Mouse (Mus musculus) small intestine, adult 2 months (tissue): ENCODE data around the gene Nhlrc4.

Experiments used
- CTCF ChIP-seq: fragments of 200-500 bp; IDR thresholded peaks from 2 replicates; pipeline ENCODE4 v1.5.1; 2012; ENCODE audit warnings: low read depth, mild to moderate bottlenecking, control low read depth, inconsistent platforms, low read length, moderate library complexity, mixed read lengths; ENCODE audit not compliant: insufficient replicate concordance, insufficient read length; ENCODE audit errors: extremely low read depth
- POLR2A ChIP-seq: fragments of 200-500 bp; IDR thresholded peaks from 2 replicates; pipeline ENCODE4 v1.6.1; 2012; ENCODE audit warnings: low read depth, mild to moderate bottlenecking, control low read depth, inconsistent platforms, low read length, moderate library complexity

- no peak for TF ChIP-seq POLR2A
- TF ChIP-seq CTCF, result no peak
Observed at GRCm38 (mm10) chr17:25925348-25925747, 19.4 kb downstream of the Nhlrc4 start.
